Mouse (Mus musculus) embryonic stem cell, embryonic (primary cell): ENCODE measurements around the gene Jade1.

Source experiments
- CTCF ChIA-PET, 4 experiments: fragments of 300-600 bp in 2 of 4; fragments of 350-600 bp in 2 of 4; sonication (Branson Sonifier 250); formaldehyde crosslinking; loops; one replicate each; lab custom pipeline; 2022; ENCODE audit warnings: inconsistent platforms in 2 of 4; lab: Charles Lee
- POLR2A ChIA-PET, 4 experiments: fragments of 300-600 bp in 2 of 4; fragments of 350-600 bp in 2 of 4; sonication (Branson Sonifier 250); formaldehyde crosslinking; loops; one replicate each; lab custom pipeline; 2022; ENCODE audit warnings: antibody characterized with exemption in 4 of 4, inconsistent platforms in 1 of 4; lab: Charles Lee

Jade1 gene

DNA sequence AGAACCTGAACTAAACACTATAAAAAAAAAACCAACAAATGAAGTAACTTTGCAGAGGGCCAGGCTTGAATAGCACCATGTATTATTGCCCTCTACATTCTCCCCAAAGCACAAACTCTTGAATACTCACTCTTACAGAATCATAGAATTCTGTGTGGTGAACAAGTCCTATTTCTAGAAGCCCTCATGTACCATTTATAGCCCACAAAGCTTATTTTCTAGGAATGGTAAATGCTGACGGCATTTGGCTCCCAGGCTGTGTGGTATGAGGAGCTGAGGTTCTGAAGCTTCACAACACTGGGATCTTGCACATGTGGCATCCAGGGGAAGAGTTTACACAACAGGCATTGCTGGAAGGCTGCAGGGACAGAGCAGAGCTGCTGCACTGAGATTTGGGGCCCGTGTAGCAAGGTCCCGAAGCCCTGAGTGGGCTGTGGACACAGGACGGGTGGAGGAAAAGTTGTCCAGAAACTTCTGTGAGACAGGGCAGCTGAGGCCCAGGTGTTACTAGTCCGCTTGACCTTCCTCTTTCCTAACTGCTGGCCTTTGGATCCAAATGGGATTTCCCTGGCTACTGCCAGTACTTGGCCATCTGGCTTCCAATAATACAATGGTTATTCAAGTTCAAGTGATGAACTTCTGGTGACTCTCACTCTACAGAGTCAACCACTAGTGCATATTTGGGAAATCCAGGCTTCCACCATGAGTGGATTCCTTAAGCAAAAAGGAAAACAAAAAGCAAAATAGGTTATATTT is 58.9 kb downstream of the Jade1 start:
- POLR2A ChIA-PET: interaction anchor here in 2 of 4 experiments (0.5 to 50.6 kb wide), 18 partner anchors 7 to 452 kb away, joined by 3 to 1272 read pairs (median 4); partner anchors contain the start of gene Jade1 (in 1 of the 2)
- CTCF ChIA-PET: no interaction called here

DNA sequence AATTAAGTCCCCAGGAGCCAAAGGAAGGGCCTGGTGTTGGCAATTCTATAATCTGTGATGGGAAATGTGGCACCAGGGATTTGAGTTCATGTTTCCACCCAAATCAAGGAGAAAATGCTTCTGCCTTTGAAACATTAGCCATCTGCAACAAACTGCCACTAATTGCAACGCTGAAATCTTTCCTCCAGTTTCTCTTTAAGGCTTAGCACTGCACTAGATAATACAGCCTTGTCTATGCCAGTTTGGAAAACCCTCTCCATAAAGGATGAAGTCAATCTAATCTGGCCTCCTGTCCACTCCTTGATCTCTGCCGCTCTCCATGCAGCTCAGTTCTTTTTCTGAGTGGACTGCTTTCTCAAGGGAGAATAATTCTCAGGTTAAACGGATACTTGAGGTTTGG is 62.5 kb downstream of the Jade1 start:
- POLR2A ChIA-PET: interaction anchor here in 2 of 4 experiments (0.5 to 50.6 kb wide), 3 partner anchors 9 to 126 kb away, joined by 5 to 1272 read pairs (median 7); no protein-coding TSS in a partner anchor
- CTCF ChIA-PET: no interaction called here

DNA sequence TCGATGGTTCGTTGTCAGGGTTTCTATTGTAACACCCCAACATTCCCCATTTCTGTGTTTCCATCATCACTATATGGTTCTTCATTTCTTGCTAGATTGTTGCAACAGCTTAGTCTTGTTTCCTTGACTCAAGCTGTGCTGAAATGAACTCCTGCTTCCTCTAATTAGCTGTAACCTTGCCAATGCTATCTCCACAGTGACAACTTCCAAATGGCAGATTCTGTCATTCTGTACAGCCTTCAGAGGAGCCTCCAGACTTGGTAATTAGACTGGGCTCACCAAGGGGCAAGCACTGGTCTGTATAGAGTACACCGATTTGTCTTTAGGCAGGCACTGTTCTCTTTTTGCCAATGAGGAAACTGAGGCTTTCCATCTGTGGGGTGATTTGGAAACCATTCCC is 63.0 kb downstream of the Jade1 start:
- POLR2A ChIA-PET: interaction anchor here in 1 of 4 experiments (1.7 to 50.6 kb wide), 2 partner anchors 9 to 33 kb away, joined by 5 to 1272 read pairs; no protein-coding TSS in a partner anchor

DNA sequence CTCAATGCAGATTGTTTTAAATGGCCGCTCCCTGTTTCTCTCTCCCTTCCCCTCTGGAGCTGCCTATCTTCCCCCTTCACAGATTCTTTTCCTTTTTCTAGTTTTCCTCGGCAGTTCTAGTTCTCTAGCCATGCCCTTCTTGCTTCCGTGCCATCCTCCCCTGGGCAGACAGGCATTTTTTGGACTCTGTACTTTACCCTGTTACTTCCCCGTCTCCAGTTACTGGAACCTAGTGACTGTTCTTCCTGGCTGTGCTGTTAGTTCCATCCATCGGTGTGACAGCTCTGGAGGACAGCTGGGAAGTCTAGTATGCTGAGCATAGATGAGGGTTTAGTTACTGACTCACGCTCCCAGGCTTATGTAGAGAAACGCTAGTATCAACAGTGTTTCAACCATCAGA is 65.4 kb downstream of the Jade1 start:
- ChIA-PET CTCF (interaction anchor here in 1 of 4 experiments (0.8 kb wide), 1 partner anchor 9 kb away, joined by 3 read pairs; no protein-coding TSS in a partner anchor), POLR2A (interaction anchor here in 3 of 4 experiments (0.9 to 50.6 kb wide), 6 partner anchors 8 to 209 kb away, joined by 3 to 1272 read pairs (median 4); no protein-coding TSS in a partner anchor)

More for the DNA sequence above, 63.0 kb downstream of the Jade1 start:
- CTCF ChIA-PET: no interaction called here

DNA sequence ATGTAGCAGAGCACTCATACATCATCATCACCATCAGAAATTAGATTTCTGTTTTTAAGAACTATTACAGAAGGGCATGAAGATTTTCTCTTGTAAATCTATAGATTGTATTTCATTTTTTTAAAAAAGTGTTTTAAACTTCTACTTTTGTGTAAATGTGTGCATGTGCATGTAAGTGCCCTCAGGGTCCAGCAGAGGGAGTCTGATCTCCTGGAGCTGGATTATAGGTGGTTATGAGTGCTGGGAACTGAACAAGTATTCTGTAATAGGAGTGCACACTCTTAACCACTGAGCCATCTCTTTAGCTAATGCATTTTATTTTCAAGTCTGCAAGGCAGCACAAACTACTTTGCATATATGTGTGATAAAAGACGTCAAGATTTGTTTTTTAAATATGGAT is 100.1 kb downstream of the Jade1 start:
- CTCF ChIA-PET: interaction anchor here in 2 of 4 experiments (0.8 to 1.8 kb wide), 2 partner anchors 11 to 19 kb away, joined by 3 to 5 read pairs; no protein-coding TSS in a partner anchor
- POLR2A ChIA-PET: interaction anchor here in 1 of 4 experiments (0.5 kb wide), 1 partner anchor 103 kb away, joined by 6 read pairs; no protein-coding TSS in a partner anchor
